Mouse (Mus musculus) heart, adult 8-10 months (tissue): ENCODE measurements around the gene Blvrb. TPM values are rescaled to one million over a fixed set of nuclear protein-coding genes. Genes with fewer than 3 reads are reported as not detected.

Experiments
- DNase-seq: peaks from one replicate; pipeline ENCODE4 v3.0.0; 2022; ENCODE audit warnings: low spot score
- total RNA-seq, 4 experiments: library from RNA; stranded (reverse); gene quantifications; 2 replicates each; pipeline ENCODE4 v1.2.4; 2022

Gene Blvrb
- 10 to 100 TPM; 27.7 to 29.2 (median 29.0) TPM for total RNA-seq

- peak; percentile 99 for DNase-seq
These were observed at the start of gene Blvrb, which contains the start of gene Sptbn4 for GRCm38 (mm10) chr7:27447419-27448286. Gene Blvrb (plus strand): TSS chr7:27447978. Gene Sptbn4 (minus strand): TSS chr7:27447686.

- no peak for DNase-seq
These were observed 47.2 kb upstream of the Blvrb start for GRCm38 (mm10) chr7:27400545-27400944.

DNA sequence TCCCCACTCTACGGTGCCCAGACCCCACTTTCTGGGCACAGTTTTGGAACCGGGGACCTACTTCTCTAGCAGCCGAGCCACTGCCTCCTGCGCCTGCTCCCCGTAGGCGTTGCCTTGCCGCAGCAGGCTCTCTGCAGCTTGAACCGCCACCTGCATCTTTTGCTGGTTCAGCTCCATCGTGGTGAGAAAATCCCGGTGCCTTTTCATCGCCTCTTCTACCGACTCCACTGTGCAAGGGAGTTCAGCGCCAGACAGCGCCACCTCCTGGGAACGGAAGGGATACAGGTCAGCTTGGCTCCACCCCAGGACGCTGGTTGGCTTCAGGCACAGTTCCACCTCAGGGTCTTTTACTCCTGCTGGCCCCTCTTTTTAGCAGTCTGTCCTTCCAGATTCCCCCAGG is 45.1 kb upstream of the Blvrb start:
- DNase-seq, result peak; percentile 21

DNA sequence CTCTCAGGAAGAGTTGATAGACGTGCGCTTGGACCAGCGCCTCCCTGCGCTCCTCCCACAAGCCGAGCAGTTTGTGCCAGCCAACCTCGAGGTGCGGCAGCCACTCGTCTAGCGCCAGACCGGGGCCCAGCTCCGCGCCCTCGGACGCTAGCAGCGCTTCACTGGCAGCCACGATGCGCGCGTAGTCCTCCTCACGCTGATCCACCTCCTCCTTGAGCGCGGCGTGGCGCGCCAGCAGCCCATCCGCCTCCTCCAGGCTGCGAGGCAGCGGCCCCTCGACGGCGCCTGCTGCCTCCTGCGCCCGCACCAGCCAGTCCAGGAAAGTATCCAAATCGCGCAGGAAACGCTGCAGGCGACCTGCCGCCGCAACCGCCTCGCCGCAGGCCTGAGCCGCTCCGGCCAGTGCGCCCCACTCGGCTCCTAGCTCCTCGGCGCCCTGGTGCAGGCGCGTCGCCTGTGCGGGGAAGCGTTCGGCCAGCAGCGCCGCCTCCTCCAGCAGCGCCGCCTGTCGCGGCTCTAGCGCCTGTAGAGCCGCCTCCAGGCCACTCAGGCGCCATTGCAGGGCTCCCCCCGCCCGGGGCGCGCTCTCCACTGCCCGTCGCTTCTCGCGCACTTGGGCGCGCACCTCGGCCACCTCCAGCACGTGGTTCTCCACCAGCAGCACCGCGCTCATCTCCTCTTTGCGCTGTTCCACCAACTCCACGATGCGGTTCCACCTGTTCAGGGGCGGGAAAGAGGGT is 43.4 kb upstream of the Blvrb start:
- DNase-seq, result no peak

DNA sequence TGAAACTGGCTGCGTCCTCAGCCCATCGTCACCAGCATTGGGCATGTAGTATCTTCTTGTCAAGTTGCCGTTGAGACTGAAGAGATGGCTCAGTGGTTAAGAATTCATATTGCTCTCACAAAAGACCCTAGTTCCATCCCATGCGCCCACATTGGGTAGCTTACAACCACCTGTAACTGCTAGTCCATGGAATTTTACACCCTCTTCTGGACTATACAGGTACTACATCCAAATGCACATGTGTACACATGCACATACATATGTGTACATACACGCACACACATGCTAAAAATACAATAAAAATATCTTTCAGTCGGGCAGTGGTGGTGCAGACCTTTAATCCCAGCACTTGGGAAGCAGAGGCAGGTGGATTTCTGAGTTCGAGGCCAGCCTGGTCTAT is 41.3 kb upstream of the Blvrb start:
- DNase-seq, result no peak

- no peak for DNase-seq
These were observed 40.0 kb upstream of the Blvrb start for GRCm38 (mm10) chr7:27407816-27408215.

- DNase-seq, result peak; percentile 23
These were observed 39.2 kb upstream of the Blvrb start for GRCm38 (mm10) chr7:27408379-27409176.

DNA sequence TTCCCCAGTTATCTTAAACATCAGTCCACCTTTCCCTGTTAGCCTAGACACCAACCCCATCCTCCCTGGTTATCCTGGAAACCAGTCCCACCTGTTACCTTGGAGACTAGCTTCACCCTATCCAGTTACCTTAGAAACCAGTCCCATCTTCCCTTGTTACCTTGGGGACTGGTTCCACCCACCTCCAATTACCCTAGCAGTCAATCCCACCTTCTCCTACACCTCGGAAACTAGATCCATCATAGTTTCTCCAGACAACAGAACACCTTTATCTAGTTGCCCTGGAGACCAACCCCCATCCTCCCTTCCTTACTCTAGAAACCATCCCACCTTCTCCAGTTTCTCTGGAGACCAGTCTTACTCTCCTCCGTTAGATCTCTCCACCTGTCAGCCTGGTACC is 30.6 kb upstream of the Blvrb start:
- no peak for DNase-seq

DNA sequence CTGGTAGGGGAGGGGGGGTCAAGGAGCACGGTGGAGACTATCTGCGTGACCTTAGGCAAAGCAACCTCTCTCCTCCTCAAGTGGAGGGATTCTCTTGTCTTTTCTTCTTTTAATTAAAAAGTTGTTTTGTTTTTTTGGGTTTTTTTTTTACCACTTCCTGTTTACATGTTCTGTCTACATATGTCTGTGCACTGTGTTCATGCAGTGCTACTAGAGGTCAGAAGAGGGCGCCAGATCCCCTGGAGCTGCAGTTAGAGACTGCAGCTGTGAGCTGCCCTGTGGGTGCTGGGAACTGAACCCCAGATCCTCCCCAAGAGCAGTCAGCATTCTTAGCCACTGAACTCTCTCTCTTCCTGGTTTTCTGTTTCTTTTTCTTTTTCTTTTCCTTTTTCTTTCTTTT is 28.7 kb upstream of the Blvrb start:
- DNase-seq, result no peak

GRCm38 (mm10) chr7:27423556-27424326 is 24.0 kb upstream of the Blvrb start:
- DNase-seq, result no peak

GRCm38 (mm10) chr7:27427387-27427786 is 20.4 kb upstream of the Blvrb start:
- no peak for DNase-seq

DNA sequence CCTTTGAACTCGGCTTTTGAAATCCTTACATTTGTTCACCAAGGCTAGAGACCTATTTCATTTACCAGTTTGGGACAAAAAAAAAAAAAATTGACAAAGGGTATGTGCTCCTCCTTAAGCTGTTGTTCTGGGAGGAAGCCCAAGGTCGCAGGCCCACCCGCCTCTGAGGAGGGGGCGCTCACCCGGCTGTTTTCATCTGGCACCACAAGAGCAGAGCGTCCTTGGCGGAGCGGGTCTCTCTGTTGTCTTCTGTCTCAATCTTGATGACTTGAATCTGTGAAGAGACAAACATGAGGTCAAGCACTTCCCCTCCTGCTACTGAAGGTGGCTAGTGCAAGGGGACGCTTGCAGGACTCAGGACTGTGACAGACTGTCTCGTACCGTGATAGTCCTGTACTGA is 19.8 kb upstream of the Blvrb start:
- DNase-seq, result no peak

- no peak for DNase-seq
These were observed 18.6 kb upstream of the Blvrb start for GRCm38 (mm10) chr7:27429135-27429534.

DNA sequence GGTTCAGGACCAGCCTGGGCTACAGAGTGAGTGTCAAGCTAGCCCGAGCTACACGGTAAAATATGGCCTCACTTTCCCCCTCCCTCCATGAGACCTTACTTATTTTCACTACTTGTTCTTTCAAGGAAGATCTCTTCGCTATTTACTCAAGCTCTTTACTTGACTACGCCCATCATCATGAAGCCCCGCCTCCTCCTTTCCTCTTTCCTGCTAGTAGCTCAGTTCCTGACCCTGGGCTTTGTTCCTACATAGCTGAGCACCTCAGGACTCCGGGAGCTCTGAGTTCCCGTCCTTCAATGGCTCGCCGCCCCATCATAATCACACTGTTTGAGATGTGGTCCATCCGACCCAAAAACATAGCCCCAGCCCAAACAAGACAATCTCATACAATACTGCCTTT is 14.4 kb upstream of the Blvrb start:
- no peak for DNase-seq

DNA sequence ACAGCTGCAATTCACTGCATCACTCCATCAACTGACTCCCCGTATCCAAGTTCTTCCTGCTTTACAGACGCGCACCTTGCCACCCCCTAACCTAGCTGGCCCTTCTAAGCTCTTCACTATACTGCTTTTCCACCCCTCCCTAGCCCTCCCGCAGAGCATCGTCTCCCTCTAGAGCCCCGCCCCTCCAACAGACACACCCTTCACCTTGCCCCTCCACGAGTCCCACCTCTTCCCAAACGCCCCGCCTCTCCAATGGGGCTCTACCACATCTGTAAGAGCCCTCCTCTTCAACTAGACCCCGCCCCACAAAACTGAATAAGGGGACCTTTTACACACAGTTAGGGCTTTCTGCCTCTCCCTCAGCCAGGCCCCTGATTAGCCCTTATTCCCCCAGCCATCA is 14.0 kb upstream of the Blvrb start:
- DNase-seq, result no peak

GRCm38 (mm10) chr7:27437544-27437943 is 10.2 kb upstream of the Blvrb start:
- no peak for DNase-seq

DNA sequence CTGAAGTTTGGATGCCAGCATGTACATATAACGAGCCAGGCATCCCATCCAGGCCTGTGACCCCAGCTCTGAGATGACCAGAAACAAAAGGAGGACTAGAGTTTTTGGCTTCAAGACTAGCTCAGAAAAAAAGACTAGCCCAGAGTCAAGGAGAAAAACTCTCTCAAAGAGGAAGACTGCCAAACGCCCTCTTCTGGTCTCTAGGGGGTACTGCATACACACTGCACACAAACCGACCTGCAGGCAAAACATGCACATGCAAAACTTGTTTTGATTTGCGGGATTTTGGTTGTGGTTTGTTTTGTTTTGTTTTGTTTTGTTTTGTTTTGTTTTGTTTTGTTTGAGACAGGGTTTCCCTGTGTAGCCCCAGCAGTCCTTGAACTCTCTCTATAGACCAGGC is 7.8 kb upstream of the Blvrb start:
- no peak for DNase-seq

DNA sequence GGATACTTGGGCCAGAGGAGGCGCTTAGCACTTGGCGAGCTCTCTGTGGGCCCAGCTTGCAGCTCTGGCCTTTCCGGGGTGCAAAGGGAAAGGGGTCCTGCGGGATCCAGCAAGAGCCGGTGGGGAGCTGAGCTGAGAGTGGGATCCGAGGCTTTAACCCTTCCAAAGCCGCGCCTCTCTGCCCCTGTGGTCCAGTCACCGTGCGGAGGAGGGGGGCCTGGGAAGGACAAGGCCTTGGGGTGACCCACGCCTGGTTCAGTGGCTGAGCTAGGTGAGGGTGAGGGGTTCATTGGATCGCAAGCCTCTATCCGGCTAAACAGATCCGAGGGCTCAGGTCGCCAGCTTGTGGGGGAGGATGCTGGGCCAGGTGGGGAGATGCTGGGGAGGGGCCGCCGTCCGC is 1.7 kb upstream of the Blvrb start:
- DNase-seq, result no peak

DNA sequence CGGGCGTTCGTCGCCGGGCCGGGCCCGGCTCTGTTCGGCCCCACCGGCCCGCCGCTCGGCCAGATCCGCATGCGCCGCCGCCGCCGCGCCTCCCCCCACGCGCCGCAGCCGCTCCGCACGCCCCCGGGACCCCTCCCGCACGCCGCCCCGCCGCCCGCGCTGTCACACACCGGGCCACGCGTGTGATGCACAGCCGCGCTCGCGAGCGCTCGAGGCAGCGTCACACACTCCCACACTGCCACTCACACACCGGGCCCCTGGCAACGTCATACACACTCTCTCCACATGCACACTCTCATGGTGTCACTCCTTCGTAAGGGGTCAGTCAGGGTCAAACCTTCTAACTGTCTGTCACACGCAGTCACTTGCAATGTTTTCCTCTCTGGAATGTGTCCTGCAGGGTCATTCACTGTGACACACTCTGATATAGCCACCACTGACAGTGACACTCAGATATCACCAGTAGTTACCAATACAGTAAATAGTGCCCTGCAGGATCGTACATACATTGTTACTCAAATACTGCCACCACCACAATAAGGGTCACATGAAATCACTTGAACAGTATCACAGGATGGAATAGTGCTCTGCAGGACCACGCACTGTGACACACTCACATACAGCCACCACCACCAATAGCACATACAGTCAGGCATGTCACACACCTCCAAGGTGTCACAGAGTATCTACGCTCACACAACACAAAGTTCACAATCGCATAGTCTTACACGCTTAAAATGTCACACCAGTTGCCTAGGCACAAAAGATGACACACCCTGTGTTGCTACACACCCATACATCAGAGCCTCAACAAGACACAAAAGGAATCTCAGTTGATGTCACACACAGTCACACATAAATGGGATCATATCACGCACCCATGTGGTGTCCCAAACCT is 1.0 kb upstream of the Blvrb start:
- DNase-seq, result no peak
